Mouse (Mus musculus): ENCODE results near the gene Trh.

DNA sequence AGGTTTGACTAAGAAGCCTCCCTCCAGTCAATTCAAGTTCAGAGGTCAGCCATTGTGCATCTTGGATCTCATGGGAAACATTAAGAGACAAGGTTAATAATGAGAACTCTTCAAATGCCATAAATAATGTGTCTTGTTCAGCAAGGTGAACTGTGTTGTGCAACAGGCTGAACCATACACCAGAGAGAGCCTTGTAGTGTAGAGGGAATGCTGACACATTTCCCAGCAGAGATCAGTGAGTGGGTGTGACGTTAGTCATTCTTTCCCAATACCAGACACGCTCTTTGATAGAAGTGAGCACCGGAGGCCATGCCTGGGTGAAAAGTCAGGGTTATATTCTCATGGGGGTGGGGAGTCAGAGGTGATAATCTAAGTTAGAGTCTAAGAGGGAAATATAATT lies 46.4 kb upstream of the Trh start:
- TF ChIP-seq CTCF (IDR thresholded peaks at IDR 0.05) (no peak), POLR2A (IDR thresholded peaks at IDR 0.05; ENCODE audit: insufficient read depth, low read depth, low read length) (no peak)

All from heart, adult 2 months (tissue).